Mouse (Mus musculus): ENCODE results near the gene Trp53bp1.

DNA sequence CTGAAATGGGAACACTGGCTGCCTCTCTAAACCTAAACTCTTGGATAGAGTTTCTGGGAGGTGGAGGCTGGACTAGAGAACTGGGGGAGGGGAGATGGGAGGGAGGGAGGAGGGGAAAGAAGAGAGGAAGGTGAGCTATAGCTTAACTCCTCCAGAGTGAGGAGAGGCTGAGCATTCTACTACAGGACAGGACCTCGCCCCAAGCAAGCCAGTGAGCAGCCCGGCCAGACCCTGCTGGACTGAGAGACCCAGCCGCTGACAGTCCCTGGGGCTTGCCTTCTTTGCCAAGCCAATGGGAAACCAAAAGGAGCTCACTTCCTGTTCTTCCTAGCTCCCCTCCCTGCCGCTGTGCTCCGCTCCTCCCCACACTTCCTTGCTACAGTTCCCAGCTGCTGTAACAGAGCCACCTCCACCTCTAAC is 37.8 kb upstream of the Trp53bp1 start:
- TF ChIP-seq FLI1 (IDR thresholded peaks at IDR 0.05; ENCODE audit: low read length) = no peak
- TF ChIP-seq GATA1 (IDR thresholded peaks at IDR 0.05; ENCODE audit: borderline replicate concordance, low read length) = no peak

Data from megakaryocyte, embryonic 14.5 days (primary cell).